Comparison of ENCODE assay signal across 8 mouse cellular contexts in the genomic region with DNA sequence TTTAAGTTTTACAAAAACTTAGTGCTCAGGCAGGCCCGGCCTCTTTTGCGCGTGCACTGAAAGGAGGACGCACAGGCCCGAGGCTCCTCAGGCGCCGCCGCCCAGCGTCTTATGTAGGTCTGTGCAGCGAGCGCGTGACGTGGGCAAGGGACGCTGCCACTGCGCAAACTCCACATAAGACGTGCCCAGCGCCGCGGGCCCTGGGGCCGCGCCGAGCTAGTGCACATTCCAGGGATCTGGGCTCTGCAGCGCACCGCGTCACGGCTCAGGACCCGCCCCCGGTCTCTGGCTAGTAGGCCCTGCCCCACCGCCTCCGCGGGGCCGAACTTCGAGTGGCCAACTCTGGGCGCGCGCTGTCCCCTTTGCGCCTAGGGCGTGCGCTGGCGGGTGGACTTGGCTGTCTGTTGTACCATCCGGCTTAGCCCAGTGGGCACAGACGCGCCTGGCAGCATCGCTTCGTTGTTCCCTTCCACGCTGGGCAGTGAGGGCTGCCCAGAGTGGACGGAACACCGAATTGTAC. TPM values are rescaled to one million over a fixed set of nuclear protein-coding genes. Genes with fewer than 3 reads are reported as not detected.
DNase-seq lines count a peak whose midpoint lies in the region; ATAC-seq lines count a peak whose summit lies in the region.

No protein-coding gene starts in this region.

- peaks cover 70% of the 10 kb centered on the region for H3K4me1 ChIP-seq in hindbrain, embryonic 10.5 days (replicated peaks)

- DNase-seq in MN1 (ENCODE audit: low spot score), result peak; percentile 100
- peak; percentile 99 for DNase-seq in cerebellum, adult 9-10 months
- peak; percentile 97 for DNase-seq in hindbrain, embryonic 10.5 days (ENCODE audit: low spot score)
- peak; percentile 94 to 96 for DNase-seq in layer of hippocampus, postnatal 10 days (ENCODE audit: low spot score in 2 of 2)
- DNase-seq in lung, postnatal 10 days, result peak; percentile 99
- DNase-seq in ovary, postnatal 36 days (ENCODE audit: low spot score), result peak; percentile 99
- DNase-seq in thymus, postnatal 25 days, result peak; percentile 94

- WGBS in hindbrain, embryonic 10.5 days, result under 1% methylated on average over 48 of the region's 48 CpGs

- H3K27me3 ChIP-seq in hindbrain, embryonic 10.5 days (ENCODE audit: insufficient read depth, poor library complexity, severe bottlenecking), result no peaks in the 10 kb centered on the region

- peaks cover 19% of the 10 kb centered on the region for H3K36me3 ChIP-seq in hindbrain, embryonic 10.5 days

- peak overlapping the region; percentile 99 for H3K27ac ChIP-seq in hindbrain, embryonic 10.5 days

- ATAC-seq in frontal cortex, adult (ENCODE audit: low TSS enrichment), result peak; percentile 55

- H3K9me3 ChIP-seq in hindbrain, embryonic 10.5 days, result no peaks in the 10 kb centered on the region

- peak overlapping the region; percentile 99 for H3K4me3 ChIP-seq in hindbrain, embryonic 10.5 days

RNA-seq across cellular contexts. Expression of gene Irf2bp2, which starts 0.8 kb away (rescaled TPM):
- polyA plus RNA-seq in hindbrain, embryonic 10.5 days (2016; fragmentation: Nextera tagmentation; extraction: Ambion mirVana), result 3.3 and 4.3 TPM in 2 replicates
- total RNA-seq in layer of hippocampus, postnatal 10 days (2021), result 10 to 100 TPM; 57.0 to 63.1 TPM

Comparison
In these comparisons a context has a peak if more than half of its experiments do, and no peak if none do; other contexts are left out.
1. Peak in every context shown above with its lines: DNase-seq, ATAC-seq, H3K4me3 ChIP-seq and H3K27ac ChIP-seq.